ENCODE assay signal across 9 mouse cellular contexts in the genomic region with DNA sequence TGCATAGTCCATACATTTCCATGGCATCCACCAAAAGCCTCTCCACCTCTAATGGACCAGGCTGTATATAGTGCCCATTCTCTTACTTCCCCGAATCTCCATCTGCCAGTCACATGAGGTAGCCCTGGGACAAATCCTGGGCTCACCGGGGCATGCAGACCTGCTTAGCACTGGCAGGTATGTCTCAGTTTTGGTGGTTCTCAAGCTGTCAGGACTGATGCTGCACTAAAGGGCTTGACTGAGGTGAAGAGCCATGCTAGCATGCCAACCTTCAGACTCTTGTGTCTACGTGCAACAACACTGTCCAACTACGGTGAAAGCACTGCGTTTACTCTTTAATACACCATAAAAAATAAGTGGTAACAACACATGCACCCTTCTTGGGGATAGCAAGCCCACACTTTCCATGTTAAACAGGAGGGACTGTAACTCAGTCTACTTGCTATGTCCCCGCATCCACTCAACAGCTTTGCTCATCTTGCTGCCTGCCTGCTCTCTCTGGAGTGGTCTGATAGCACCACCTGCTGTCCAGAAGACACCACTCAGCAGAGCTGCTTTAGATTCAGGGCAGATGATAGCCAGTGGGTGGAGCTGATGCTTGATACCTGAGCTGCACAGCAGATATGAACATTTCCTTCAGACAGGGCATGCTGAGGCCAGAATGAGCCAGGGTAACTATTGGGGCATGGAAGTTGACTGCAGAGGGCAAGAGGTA.
DNase-seq lines count a peak whose midpoint lies in the region; ATAC-seq and TF ChIP-seq lines count a peak whose summit lies in the region.
"Had no signal": no experiment of that assay in that cellular context is flagged by ENCODE, and none has a peak within 500 bp of the region (broad histone marks: within the 10 kb centered on the region; RNA-seq: fewer than 3 reads in every experiment).

No protein-coding gene starts in this region.

- no peak overlapping the region for H3K9ac ChIP-seq in forebrain, embryonic 13.5 days
- H3K9ac ChIP-seq in lung, embryonic 14.5 days = no peak overlapping the region
- H3K9ac ChIP-seq: heart, embryonic 13.5 days had no signal

- no peak overlapping the region for H3K4me2 ChIP-seq in forebrain, embryonic 13.5 days
- no peak overlapping the region for H3K4me2 ChIP-seq in lung, embryonic 14.5 days
- H3K4me2 ChIP-seq: heart, embryonic 13.5 days had no signal

- no peaks in the 10 kb centered on the region for H3K36me3 ChIP-seq in forebrain, embryonic 13.5 days (ENCODE audit: poor library complexity, severe bottlenecking)
- H3K36me3 ChIP-seq in lung, embryonic 14.5 days (ENCODE audit: insufficient read depth) = peaks cover 13% of the 10 kb centered on the region; the same call in 1 of the 2 replicates

- intact Hi-C loops in heart, postnatal 25 days (cut with DNase I) = loop anchor here (1.0 to 2.0 kb wide), 4 partner anchors 62 to 222 kb away; no protein-coding TSS in a partner anchor

- peak; percentile 89 for ATAC-seq in cerebellum, adult (ENCODE audit: insufficient number of reproducible peaks, low FRiP score, low TSS enrichment)
- peak; percentile 84 for ATAC-seq in forebrain, embryonic 13.5 days
- peak; percentile 79 for ATAC-seq in lung, embryonic 14.5 days (ENCODE audit: insufficient read depth)

- H3K27ac ChIP-seq in forebrain, embryonic 13.5 days = no peak overlapping the region
- no peak overlapping the region for H3K27ac ChIP-seq in lung, embryonic 14.5 days (ENCODE audit: low read depth)
- H3K27ac ChIP-seq: heart, embryonic 13.5 days had no signal

- WGBS in forebrain, embryonic 13.5 days = 83% methylated on average over 6 of the region's 6 CpGs
- 80% methylated on average over 6 of the region's 6 CpGs for WGBS in lung, embryonic 14.5 days

- TF ChIP-seq CTCF in lung, embryonic 14.5 days (IDR thresholded peaks at IDR 0.05; ENCODE audit: low read depth) = peak; percentile 93

- no peaks in the 10 kb centered on the region for H3K27me3 ChIP-seq in forebrain, embryonic 13.5 days
- no peaks in the 10 kb centered on the region for H3K27me3 ChIP-seq in lung, embryonic 14.5 days (ENCODE audit: insufficient read depth, low read length)
- H3K27me3 ChIP-seq: heart, embryonic 13.5 days had no signal

- no peak overlapping the region for H3K4me3 ChIP-seq in forebrain, embryonic 13.5 days
- H3K4me3 ChIP-seq in lung, embryonic 14.5 days (ENCODE audit: low read depth, low read length) = no peak overlapping the region
- H3K4me3 ChIP-seq: heart, embryonic 13.5 days had no signal

- H3K9me3 ChIP-seq in forebrain, embryonic 13.5 days (replicated peaks) = no peaks in the 10 kb centered on the region
- H3K9me3 ChIP-seq in lung, embryonic 14.5 days (ENCODE audit: low read depth, low read length) = no peaks in the 10 kb centered on the region

- peak; percentile 72 for DNase-seq in ES-CJ7 (ENCODE audit: low read depth, low spot score)
- DNase-seq in heart, postnatal 25 days (ENCODE audit: low spot score) = peak; percentile 36
- DNase-seq in layer of hippocampus, adult 18-20 months (ENCODE audit: low spot score in 2 of 2) = peak; percentile 81 to 93
- DNase-seq in lung, embryonic 14.5 days = peak; percentile 87
- peak; percentile 68 for DNase-seq in ovary, postnatal 14 days (ENCODE audit: low spot score)
- peak; percentile 37 to 68 for DNase-seq in thymus, postnatal 10 days (ENCODE audit: low spot score in 2 of 2)

- no peaks in the 10 kb centered on the region for H3K4me1 ChIP-seq in forebrain, embryonic 13.5 days
- H3K4me1 ChIP-seq in lung, embryonic 14.5 days (ENCODE audit: insufficient read depth) = no peaks in the 10 kb centered on the region
- H3K4me1 ChIP-seq: heart, embryonic 13.5 days had no signal

Comparison
In these comparisons a context has a peak if more than half of its experiments do, and no peak if none do; other contexts are left out.
1. DNase-seq: peak in every context shown above with its lines; median percentile 87 in layer of hippocampus, adult 18-20 months; 87 in lung, embryonic 14.5 days; 72 in ES-CJ7; 68 in ovary, postnatal 14 days; 52 in thymus, postnatal 10 days; 36 in heart, postnatal 25 days.